Mouse (Mus musculus): Measurements from ENCODE around the gene Pcyox1. TPM values are rescaled to one million over a fixed set of nuclear protein-coding genes. Genes with fewer than 3 reads are reported as not detected.

Gene Pcyox1
- polyA plus RNA-seq, 1 experiment from 2014 or later, result 83.5 TPM

DNA sequence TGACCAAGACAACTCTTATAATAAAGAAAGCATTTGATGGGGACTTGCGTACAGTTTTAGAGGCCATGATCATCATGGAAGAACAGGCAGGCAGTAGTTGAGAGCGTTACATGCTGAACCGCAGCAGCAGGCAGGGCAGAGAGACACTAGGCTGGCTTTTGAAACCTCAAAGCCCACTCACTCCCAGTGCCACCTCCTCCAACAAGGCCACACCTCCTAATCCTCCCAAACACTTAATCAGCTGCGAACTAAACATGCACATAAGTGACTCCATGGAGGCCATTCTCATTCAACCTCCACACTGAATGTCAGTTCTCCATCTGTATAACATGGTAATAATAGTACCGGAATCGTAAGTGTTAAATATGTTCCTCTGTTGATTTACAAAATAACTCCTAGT is 23.4 kb downstream of the Pcyox1 start:
- H3K9ac ChIP-seq, result no peak overlapping the region
- no peak for TF ChIP-seq CTCF (IDR thresholded peaks at IDR 0.05; ENCODE audit: low read depth)
- no peaks in the 10 kb centered on the region for H3K27me3 ChIP-seq (ENCODE audit: insufficient read depth, low read length)
- WGBS, result 95% methylated on average over 6 of the region's 6 CpGs
- H3K27ac ChIP-seq (ENCODE audit: low read depth), result no peak overlapping the region
- peaks cover 45% of the 10 kb centered on the region for H3K36me3 ChIP-seq (ENCODE audit: insufficient read depth)
- no peak for DNase-seq
- no peaks in the 10 kb centered on the region for H3K9me3 ChIP-seq (ENCODE audit: low read depth, low read length)
- no peak for ATAC-seq (ENCODE audit: insufficient read depth)
- no peak overlapping the region for H3K4me3 ChIP-seq (ENCODE audit: low read depth, low read length)
- no peak overlapping the region for H3K4me2 ChIP-seq
- no peaks in the 10 kb centered on the region; the same call in 1 of the 2 replicates for H3K4me1 ChIP-seq (ENCODE audit: insufficient read depth)

GRCm38 (mm10) chr6:86371950-86372516 is 24.9 kb downstream of the Pcyox1 start:
- 4% methylated on average over 12 of the region's 12 CpGs for WGBS
- peak overlapping the region; percentile 92; the same call in 1 of the 2 replicates for H3K27ac ChIP-seq (ENCODE audit: low read depth)

GRCm38 (mm10) chr6:86371340-86371911 is 25.5 kb downstream of the Pcyox1 start:
- H3K9ac ChIP-seq, result peak overlapping the region; percentile 88
- under 1% methylated on average over 50 of the region's 50 CpGs for WGBS
- ATAC-seq (ENCODE audit: insufficient read depth), result peak; percentile 96

More at GRCm38 (mm10) chr6:86371950-86372516, 24.9 kb downstream of the Pcyox1 start:
- no peak for DNase-seq
- Histone ChIP-seq H3K4me1 (ENCODE audit: insufficient read depth) (no peaks in the 10 kb centered on the region; the same call in 1 of the 2 replicates), H3K4me3 (ENCODE audit: low read depth, low read length) (peak overlapping the region; percentile 85), H3K4me2 (peak overlapping the region; percentile 94), H3K9ac (peak overlapping the region; percentile 88), H3K9me3 (ENCODE audit: low read depth, low read length) (no peaks in the 10 kb centered on the region), H3K27me3 (ENCODE audit: insufficient read depth, low read length) (no peaks in the 10 kb centered on the region), H3K36me3 (ENCODE audit: insufficient read depth) (peaks cover 41% of the 10 kb centered on the region)
- no peak for TF ChIP-seq CTCF (IDR thresholded peaks at IDR 0.05; ENCODE audit: low read depth)
- ATAC-seq (ENCODE audit: insufficient read depth), result no peak

DNA sequence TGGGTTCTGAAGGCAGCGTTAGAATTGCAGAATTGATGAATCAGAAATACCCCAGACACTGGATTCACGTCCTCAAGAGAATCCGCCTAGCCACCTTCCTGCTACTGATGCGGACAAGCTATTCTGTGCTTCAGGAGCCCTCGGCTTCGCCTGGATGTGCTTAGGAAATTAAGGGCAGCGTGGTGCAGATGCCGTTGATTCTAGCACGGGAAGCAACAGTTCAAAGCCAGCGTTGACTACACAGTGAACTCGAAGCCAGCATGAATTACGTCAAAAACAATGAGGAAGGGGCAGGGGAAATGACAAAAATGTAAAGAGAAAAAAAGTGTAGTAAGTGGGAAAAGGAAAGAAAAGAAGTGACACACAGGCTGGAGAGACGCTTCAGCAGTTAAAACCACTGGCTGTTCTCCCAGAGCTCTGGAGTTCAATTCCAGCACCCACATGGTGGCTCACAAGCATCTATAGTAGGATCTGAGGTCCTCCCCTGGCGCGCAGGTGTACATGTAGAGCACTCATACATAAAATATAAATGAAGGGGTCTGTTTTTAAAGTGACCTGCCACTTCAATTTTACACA is 26.1 kb downstream of the Pcyox1 start, which contains the start of gene Snrpg:
Snrpg (plus strand) TSS at position 541 of the 576 bp plus-strand sequence.
- ATAC-seq (ENCODE audit: insufficient read depth) (no peak; the same call in 1 of the 2 replicates), DNase-seq (no peak)
- Histone ChIP-seq H3K27ac (ENCODE audit: low read depth) (peak within 1 kb of the TSS; percentile 92), H3K36me3 (ENCODE audit: insufficient read depth) (peaks cover 29% of the 10 kb centered on the region), H3K4me3 (ENCODE audit: low read depth, low read length) (peak within 1 kb of the TSS; percentile 85), H3K9ac (peak within 1 kb of the TSS; percentile 88), H3K27me3 (ENCODE audit: insufficient read depth, low read length) (no peaks in the 10 kb centered on the region), H3K4me1 (ENCODE audit: insufficient read depth) (peaks cover 5% of the 10 kb centered on the region; the same call in 1 of the 2 replicates), H3K9me3 (ENCODE audit: low read depth, low read length) (no peaks in the 10 kb centered on the region), H3K4me2 (peak within 1 kb of the TSS; percentile 94)
- TF ChIP-seq CTCF (IDR thresholded peaks at IDR 0.05; ENCODE audit: low read depth), result no peak
- WGBS, result 15% methylated on average over 15 of the region's 15 CpGs

More at GRCm38 (mm10) chr6:86371340-86371911, 25.5 kb downstream of the Pcyox1 start:
- Histone ChIP-seq H3K4me3 (ENCODE audit: low read depth, low read length) (peak overlapping the region; percentile 85), H3K27ac (ENCODE audit: low read depth) (peak overlapping the region; percentile 92), H3K4me1 (ENCODE audit: insufficient read depth) (peaks cover 4% of the 10 kb centered on the region; the same call in 1 of the 2 replicates), H3K36me3 (ENCODE audit: insufficient read depth) (peaks cover 35% of the 10 kb centered on the region), H3K27me3 (ENCODE audit: insufficient read depth, low read length) (no peaks in the 10 kb centered on the region), H3K4me2 (peak overlapping the region; percentile 94), H3K9me3 (ENCODE audit: low read depth, low read length) (no peaks in the 10 kb centered on the region)
- peak; percentile 99 for DNase-seq
- no peak for TF ChIP-seq CTCF (IDR thresholded peaks at IDR 0.05; ENCODE audit: low read depth)

- TF ChIP-seq CTCF (IDR thresholded peaks at IDR 0.05; ENCODE audit: low read depth), result peak; percentile 43
- DNase-seq, result peak; percentile 34
Measured at GRCm38 (mm10) chr6:86370093-86370713, 26.8 kb downstream of the Pcyox1 start.

DNA sequence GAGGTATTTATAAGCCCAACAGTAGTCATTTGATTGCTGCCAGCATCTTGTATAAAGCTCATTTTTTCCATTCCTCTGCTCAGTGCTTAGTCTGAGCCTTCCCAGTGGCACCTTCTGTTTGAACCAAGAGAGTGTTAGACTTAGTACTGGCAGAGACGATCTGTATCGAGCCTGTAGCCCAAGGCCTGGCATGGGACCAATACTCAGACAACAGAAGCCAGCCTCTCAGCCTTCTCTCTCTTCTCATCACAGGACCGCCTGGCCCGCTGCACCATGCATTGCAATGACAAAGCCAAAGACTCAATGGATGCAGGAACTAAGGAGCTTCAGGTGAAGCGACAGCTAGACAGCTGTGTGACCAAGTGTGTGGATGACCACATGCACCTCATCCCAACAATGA is 28.5 kb downstream of the Pcyox1 start:
- no peak overlapping the region for H3K9ac ChIP-seq
- H3K27ac ChIP-seq (ENCODE audit: low read depth), result no peak overlapping the region
- H3K27me3 ChIP-seq (ENCODE audit: insufficient read depth, low read length), result no peaks in the 10 kb centered on the region
- peaks cover 16% of the 10 kb centered on the region for H3K36me3 ChIP-seq (ENCODE audit: insufficient read depth)
- no peak for ATAC-seq (ENCODE audit: insufficient read depth)
- no peak overlapping the region for H3K4me3 ChIP-seq (ENCODE audit: low read depth, low read length)
- 93% methylated on average over 5 of the region's 5 CpGs for WGBS
- DNase-seq, result no peak
- TF ChIP-seq CTCF (IDR thresholded peaks at IDR 0.05; ENCODE audit: low read depth), result no peak
- H3K4me1 ChIP-seq (ENCODE audit: insufficient read depth), result peaks cover 5% of the 10 kb centered on the region; the same call in 1 of the 2 replicates
- no peaks in the 10 kb centered on the region for H3K9me3 ChIP-seq (ENCODE audit: low read depth, low read length)
- no peak overlapping the region for H3K4me2 ChIP-seq

More at GRCm38 (mm10) chr6:86370093-86370713, 26.8 kb downstream of the Pcyox1 start:
- Histone ChIP-seq H3K4me3 (ENCODE audit: low read depth, low read length) (peak overlapping the region; percentile 85), H3K4me2 (peak overlapping the region; percentile 94), H3K27ac (ENCODE audit: low read depth) (peak overlapping the region; percentile 87; the same call in 1 of the 2 replicates), H3K36me3 (ENCODE audit: insufficient read depth) (peaks cover 26% of the 10 kb centered on the region), H3K4me1 (ENCODE audit: insufficient read depth) (peaks cover 5% of the 10 kb centered on the region; the same call in 1 of the 2 replicates), H3K27me3 (ENCODE audit: insufficient read depth, low read length) (no peaks in the 10 kb centered on the region), H3K9me3 (ENCODE audit: low read depth, low read length) (no peaks in the 10 kb centered on the region), H3K9ac (peak overlapping the region; percentile 63)
- no peak for ATAC-seq (ENCODE audit: insufficient read depth)
- WGBS, result 58% methylated on average over 3 of the region's 3 CpGs

All from lung, embryonic 14.5 days (tissue).